Mouse (Mus musculus) lung, postnatal 0 days (tissue): Measurements from ENCODE around the gene Ublcp1.

ENCODE experiments used
- CTCF ChIP-seq: IDR thresholded peaks from 2 replicates; pipeline ENCODE4 v1.5.1; 2016; ENCODE audit warnings: antibody characterized with exemption, mild to moderate bottlenecking
- EP300 ChIP-seq: IDR thresholded peaks from 2 replicates; pipeline ENCODE4 v1.6.1; 2016; ENCODE audit warnings: antibody characterized with exemption, mild to moderate bottlenecking, control low read depth

GRCm38 (mm10) chr11:44485089-44485736 is 14.9 kb upstream of the Ublcp1 start:
- TF ChIP-seq CTCF = no peak
- no peak for TF ChIP-seq EP300
